Mouse (Mus musculus): ENCODE measurements around the gene Csmd2.

The Csmd2 gene

GRCm38 (mm10) chr4:128245201-128245600, 257.5 kb downstream of the Csmd2 start:
- DNase-seq: no peak

GRCm38 (mm10) chr4:128248676-128249075, 261.0 kb downstream of the Csmd2 start:
- DNase-seq: peak; percentile 30

- DNase-seq: no peak
Measured at GRCm38 (mm10) chr4:128259211-128259610, 271.6 kb downstream of the Csmd2 start.

- DNase-seq: no peak
Measured at GRCm38 (mm10) chr4:128260907-128261560, 273.4 kb downstream of the Csmd2 start, which contains the start of gene Hmgb4. Gene Hmgb4, minus strand, starts transcription at chr4:128260957.

- DNase-seq: no peak
Measured at GRCm38 (mm10) chr4:128264491-128264890, 276.8 kb downstream of the Csmd2 start.

GRCm38 (mm10) chr4:128265341-128265740, 277.7 kb downstream of the Csmd2 start:
- DNase-seq: no peak

- DNase-seq: no peak
Measured at GRCm38 (mm10) chr4:128269261-128269875, 281.7 kb downstream of the Csmd2 start.

GRCm38 (mm10) chr4:128270177-128270576, 282.5 kb downstream of the Csmd2 start:
- DNase-seq: no peak

GRCm38 (mm10) chr4:128270931-128271330, 283.3 kb downstream of the Csmd2 start:
- DNase-seq: peak; percentile 17

GRCm38 (mm10) chr4:128272501-128272900, 284.8 kb downstream of the Csmd2 start:
- DNase-seq: no peak

GRCm38 (mm10) chr4:128273146-128273545, 285.5 kb downstream of the Csmd2 start:
- DNase-seq: no peak

- DNase-seq: no peak
Measured at GRCm38 (mm10) chr4:128275116-128275515, 287.5 kb downstream of the Csmd2 start.

- no peak for DNase-seq
Measured at GRCm38 (mm10) chr4:128275586-128275985, 287.9 kb downstream of the Csmd2 start.

GRCm38 (mm10) chr4:128285009-128285408, 297.4 kb downstream of the Csmd2 start:
- no peak for DNase-seq

- no peak for DNase-seq
Measured at GRCm38 (mm10) chr4:128288095-128288494, 300.4 kb downstream of the Csmd2 start.

GRCm38 (mm10) chr4:128304049-128304448, 316.4 kb downstream of the Csmd2 start:
- no peak for DNase-seq

- DNase-seq: no peak
Measured at GRCm38 (mm10) chr4:128306011-128306410, 318.4 kb downstream of the Csmd2 start.

- DNase-seq: no peak
Measured at GRCm38 (mm10) chr4:128315328-128315727, 327.7 kb downstream of the Csmd2 start.

- DNase-seq: no peak
Measured at GRCm38 (mm10) chr4:128317951-128318350, 330.3 kb downstream of the Csmd2 start.

GRCm38 (mm10) chr4:128325511-128325910, 337.9 kb downstream of the Csmd2 start:
- DNase-seq: no peak

GRCm38 (mm10) chr4:128326755-128327154, 339.1 kb downstream of the Csmd2 start:
- DNase-seq: no peak

- DNase-seq: no peak
Measured at GRCm38 (mm10) chr4:128327421-128327820, 339.8 kb downstream of the Csmd2 start.

- DNase-seq: no peak
Measured at GRCm38 (mm10) chr4:128330519-128330918, 342.9 kb downstream of the Csmd2 start.

GRCm38 (mm10) chr4:128340457-128340856, 352.8 kb downstream of the Csmd2 start:
- no peak for DNase-seq

- no peak for DNase-seq
Measured at GRCm38 (mm10) chr4:128341315-128341714, 353.7 kb downstream of the Csmd2 start.

Measured in liver (tissue).